Mouse (Mus musculus) midbrain, postnatal 0 days (tissue): ENCODE results near the gene Atp5mpl. TPM values are rescaled to one million over a fixed set of nuclear protein-coding genes. Genes with fewer than 3 reads are reported as not detected.
"Not testable (repeated sequence)": the region's sequence is repeated elsewhere in the genome, so short reads cannot be mapped to it uniquely, and the experiment has no call there.

Source experiments
- ATAC-seq: fragments of 200-750 bp; cut with Nextera tagmentation; 2 replicates; pipeline ENCODE4 v1.8.0; 2017; ENCODE audit warnings: moderate number of reproducible peaks, mild to moderate bottlenecking, moderate TSS enrichment, moderate library complexity; ENCODE audit not compliant: low FRiP score
- DNase-seq: peaks from one replicate; pipeline ENCODE4 v3.0.0-alpha.2; 2015; ENCODE audit warnings: low spot score
- H3K27ac ChIP-seq: fragments of 300-500 bp; sonication (generic); 2 replicates; pipeline ENCODE4 v1.5.1; 2014; ENCODE audit warnings: low read depth, mild to moderate bottlenecking, low read length, mixed read lengths
- H3K27me3 ChIP-seq: fragments of 300-500 bp; sonication (generic); 2 replicates; pipeline ENCODE4 v1.6.1; 2014; ENCODE audit warnings: low read length, control low read depth, mixed read lengths; ENCODE audit not compliant: insufficient read depth
- H3K36me3 ChIP-seq: fragments of 300-500 bp; sonication (generic); 2 replicates; pipeline ENCODE4 v1.6.1; 2014; ENCODE audit warnings: low read length, control low read depth, mixed read lengths; ENCODE audit not compliant: insufficient read depth
- H3K4me1 ChIP-seq: fragments of 300-500 bp; sonication (generic); 2 replicates; pipeline ENCODE4 v1.6.1; 2014; ENCODE audit warnings: mild to moderate bottlenecking, control low read depth, antibody characterized with exemption, low read length, mixed read lengths; ENCODE audit not compliant: insufficient read depth
- H3K4me2 ChIP-seq: fragments of 300-500 bp; sonication (generic); 2 replicates; pipeline ENCODE4 v1.6.1; 2014; ENCODE audit warnings: low read depth, mild to moderate bottlenecking, low read length, mixed read lengths; ENCODE audit not compliant: poor library complexity, severe bottlenecking
- H3K4me3 ChIP-seq: fragments of 300-500 bp; sonication (generic); 2 replicates; pipeline ENCODE4 v1.5.1; 2014; ENCODE audit warnings: low read depth, mild to moderate bottlenecking, low read length, moderate library complexity
- H3K9ac ChIP-seq: fragments of 300-500 bp; sonication (generic); replicated peaks from 2 replicates; pipeline ENCODE4 v1.6.1; 2014; ENCODE audit warnings: mild to moderate bottlenecking, low read length, moderate library complexity, mixed read lengths; ENCODE audit not compliant: poor library complexity, severe bottlenecking
- H3K9me3 ChIP-seq: fragments of 300-500 bp; sonication (generic); 2 replicates; pipeline ENCODE4 v1.6.1; 2016; ENCODE audit warnings: low read length, control low read depth
- CTCF ChIP-seq: IDR thresholded peaks from 2 replicates; pipeline ENCODE4 v1.5.1; 2016; ENCODE audit warnings: antibody characterized with exemption, mild to moderate bottlenecking
- WGBS: fragments of 180-500 bp; shearing (Covaris S2); extraction: QIAGEN DNeasy Blood & Tissue Kit; methylation state at CpG from one replicate; pipeline ENCODE4 v1.1.7; 2014; 5-methylcytosine and 5-hydroxymethylcytosine counted together
- polyA plus RNA-seq: library from polyadenylated mRNA; unstranded; fragments of >200 nt; fragmentation: Nextera tagmentation; extraction: Ambion mirVana; gene quantifications from 2 replicates; pipeline ENCODE4 v1.2.1, GENCODE M21; 2015
- total RNA-seq: library from RNA; depleted of rRNA; stranded (reverse); fragments of >200 nt; gene quantifications from 2 replicates; pipeline ENCODE4 v1.2.3, GENCODE M21; 2014

Atp5mpl gene
- total and polyA plus RNA-seq, 2 experiments from 2014 or later = 371 to 836 TPM

GRCm38 (mm10) chr12:111963339-111963738 lies 3.4 kb downstream of the Atp5mpl start:
- H3K27ac ChIP-seq = no peak overlapping the region
- no peak overlapping the region for H3K4me3 ChIP-seq
- H3K9me3 ChIP-seq = no peaks in the 10 kb centered on the region
- WGBS = 91% methylated on average over 5 of the region's 5 CpGs
- no peak for ATAC-seq
- no peak for TF ChIP-seq CTCF
- no peaks in the 10 kb centered on the region for H3K27me3 ChIP-seq
- H3K36me3 ChIP-seq = peaks cover 31% of the 10 kb centered on the region
- no peak overlapping the region for H3K4me2 ChIP-seq
- no peak for DNase-seq
- H3K4me1 ChIP-seq = peaks cover 12% of the 10 kb centered on the region; the same call in 1 of the 2 replicates
- no peak overlapping the region for H3K9ac ChIP-seq

DNA sequence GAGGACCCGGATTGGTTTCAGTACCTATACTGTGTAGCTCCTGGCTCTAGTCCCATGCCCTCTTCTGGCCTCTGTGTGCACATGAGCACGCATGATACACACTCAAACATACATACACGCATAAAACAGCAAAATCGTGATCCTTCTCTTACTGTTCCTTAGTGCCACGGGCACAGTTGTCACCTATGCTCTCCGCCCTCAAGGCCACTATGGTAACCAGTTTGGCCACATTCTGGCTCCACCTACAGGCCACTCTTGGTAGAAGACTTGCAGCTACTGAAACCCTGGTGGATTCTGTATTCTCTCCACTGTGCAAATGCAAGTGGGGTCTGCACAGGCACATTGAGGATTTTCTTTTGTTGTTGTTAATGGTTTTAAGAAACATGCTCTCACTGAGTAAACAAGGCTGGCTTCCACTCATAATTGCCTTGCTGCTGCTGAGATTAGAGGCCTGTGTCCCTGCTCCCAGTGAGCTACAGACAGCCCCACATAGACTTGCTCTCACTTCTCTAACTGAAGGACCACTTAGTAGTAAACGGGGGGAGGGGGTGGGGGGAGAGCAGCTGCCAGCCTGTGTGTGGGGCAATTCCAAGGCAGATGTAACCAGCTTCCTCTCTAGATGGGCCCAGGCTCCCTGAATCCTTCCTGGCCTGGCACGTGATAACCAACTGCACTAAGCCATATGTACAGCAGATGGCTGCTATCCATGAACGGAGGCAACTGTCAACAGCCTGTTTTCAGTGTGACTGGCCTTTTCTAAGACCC lies 8.5 kb downstream of the Atp5mpl start:
- ATAC-seq (peak; percentile 31; the same call in 1 of the 2 replicates), DNase-seq (peak; percentile 73)
- Histone ChIP-seq H3K9ac (no peak overlapping the region), H3K27ac (no peak overlapping the region), H3K4me3 (no peak overlapping the region), H3K4me1 (no peaks in the 10 kb centered on the region), H3K4me2 (no peak overlapping the region), H3K9me3 (no peaks in the 10 kb centered on the region), H3K27me3 (no peaks in the 10 kb centered on the region), H3K36me3 (peaks cover 31% of the 10 kb centered on the region)
- peak; percentile 89 for TF ChIP-seq CTCF
- WGBS = 43% methylated on average over 9 of the region's 9 CpGs

DNA sequence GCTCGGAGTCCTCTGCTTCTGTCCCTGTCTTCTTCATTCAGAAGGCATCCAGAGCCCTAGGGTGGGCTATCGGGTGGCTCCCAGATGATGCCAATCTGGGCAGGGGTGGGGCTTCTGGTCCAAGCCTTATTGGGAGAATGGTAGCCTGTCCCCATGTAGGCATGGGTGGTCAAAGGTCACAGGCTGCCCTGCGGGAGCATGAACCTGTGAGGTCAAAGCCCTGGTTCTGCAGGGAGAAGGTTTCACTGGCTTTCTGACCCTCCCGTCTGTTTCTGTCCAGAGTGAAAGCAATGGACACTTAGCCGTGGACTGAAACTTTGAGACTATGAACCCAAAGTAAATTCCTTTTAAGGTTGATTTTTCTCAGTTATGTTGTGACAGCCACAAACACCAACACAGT lies 10.6 kb downstream of the Atp5mpl start:
- ATAC-seq = no peak

GRCm38 (mm10) chr12:111951701-111952100 lies 15.1 kb downstream of the Atp5mpl start:
- H3K4me1 ChIP-seq = no peaks in the 10 kb centered on the region
- H3K9ac ChIP-seq = no peak overlapping the region
- ATAC-seq = no peak
- no peak overlapping the region for H3K4me3 ChIP-seq
- no peaks in the 10 kb centered on the region for H3K36me3 ChIP-seq
- no peak for TF ChIP-seq CTCF
- no peaks in the 10 kb centered on the region for H3K27me3 ChIP-seq
- H3K4me2 ChIP-seq = no peak overlapping the region
- no peaks in the 10 kb centered on the region for H3K9me3 ChIP-seq
- H3K27ac ChIP-seq = no peak overlapping the region
- no peak for DNase-seq
- 63% methylated on average over 5 of the region's 5 CpGs for WGBS

More for the DNA sequence above, 10.6 kb downstream of the Atp5mpl start:
- H3K9me3 ChIP-seq = no peaks in the 10 kb centered on the region
- no peak overlapping the region for H3K9ac ChIP-seq
- TF ChIP-seq CTCF = no peak
- H3K4me1 ChIP-seq = no peaks in the 10 kb centered on the region
- H3K4me2 ChIP-seq = no peak overlapping the region
- no peak overlapping the region for H3K27ac ChIP-seq
- no peak for DNase-seq
- no peak overlapping the region for H3K4me3 ChIP-seq
- no peaks in the 10 kb centered on the region for H3K27me3 ChIP-seq
- 81% methylated on average over 5 of the region's 5 CpGs for WGBS
- H3K36me3 ChIP-seq = peaks cover 17% of the 10 kb centered on the region

DNA sequence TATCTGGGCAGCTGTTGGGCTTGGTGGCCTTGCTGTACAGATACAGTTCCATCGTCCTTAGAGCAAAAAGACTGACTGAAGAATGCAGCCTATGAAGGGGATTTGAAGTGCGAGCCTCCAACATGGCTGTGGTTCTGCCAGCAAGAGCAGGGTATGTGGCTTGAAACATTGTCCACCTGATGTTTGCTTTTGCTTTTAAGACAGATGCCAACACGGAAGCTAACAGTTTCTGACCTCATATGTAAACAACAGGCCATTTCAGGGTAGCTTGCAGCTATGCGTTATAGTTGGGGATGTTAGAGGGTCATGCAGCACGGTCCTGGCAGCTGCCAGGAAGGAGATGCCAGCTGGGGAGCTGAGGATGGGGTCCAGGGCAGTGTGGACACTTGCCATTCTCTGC lies 16.3 kb downstream of the Atp5mpl start:
- TF ChIP-seq CTCF = no peak
- 82% methylated on average over 5 of the region's 5 CpGs for WGBS

GRCm38 (mm10) chr12:111946716-111947115 lies 20.1 kb downstream of the Atp5mpl start:
- Histone ChIP-seq H3K9me3 (no peaks in the 10 kb centered on the region), H3K27me3 (no peaks in the 10 kb centered on the region), H3K9ac (no peak overlapping the region), H3K27ac (no peak overlapping the region), H3K4me1 (no peaks in the 10 kb centered on the region), H3K4me2 (no peak overlapping the region), H3K36me3 (no peaks in the 10 kb centered on the region), H3K4me3 (no peak overlapping the region)
- DNase-seq = peak; percentile 69
- ATAC-seq = no peak
- 39% methylated on average over 2 of the region's 2 CpGs for WGBS
- TF ChIP-seq CTCF = peak; percentile 67

More for the DNA sequence above, 16.3 kb downstream of the Atp5mpl start:
- DNase-seq (no peak), ATAC-seq (no peak)
- Histone ChIP-seq H3K27me3 (no peaks in the 10 kb centered on the region), H3K9ac (no peak overlapping the region), H3K27ac (no peak overlapping the region), H3K4me3 (no peak overlapping the region), H3K4me2 (no peak overlapping the region), H3K36me3 (no peaks in the 10 kb centered on the region), H3K4me1 (no peaks in the 10 kb centered on the region), H3K9me3 (no peaks in the 10 kb centered on the region)

- H3K9ac ChIP-seq, H3K27ac ChIP-seq, DNase-seq, H3K9me3 ChIP-seq, H3K27me3 ChIP-seq, H3K4me2 ChIP-seq, H3K4me1 ChIP-seq, H3K4me3 ChIP-seq, H3K36me3 ChIP-seq: not testable (repeated sequence)
- 0 out of 2 replicates have a peak, but pooled peaks have one; percentile 52 for ATAC-seq
- WGBS = 60% methylated on average over 8 of the region's 15 CpGs
These were observed 20.8 kb downstream of the Atp5mpl start for GRCm38 (mm10) chr12:111945765-111946655.
